Mouse (Mus musculus) lung, adult 2 months (tissue): ENCODE data around the gene Ankle2. TPM values are rescaled to one million over a fixed set of nuclear protein-coding genes. Genes with fewer than 3 reads are reported as not detected.
A peak's percentile ranks its signal among the peaks of the same experiment; 100 is the strongest.

Experiments
- DNase-seq: peaks from one replicate; pipeline ENCODE4 v3.0.0; 2022
- H3K4me1 ChIP-seq: fragments of 200-500 bp; 2 replicates; pipeline ENCODE4 v1.6.1; 2011; ENCODE audit warnings: low read length; ENCODE audit not compliant: control insufficient read depth, insufficient read depth
- H3K4me3 ChIP-seq: fragments of 200-500 bp; replicated peaks from 2 replicates; pipeline ENCODE3; 2011; ENCODE audit warnings: low read depth, mild to moderate bottlenecking, control low read depth, low read length; ENCODE audit errors: extremely low read depth
- CTCF ChIP-seq: fragments of 200-500 bp; IDR thresholded peaks from 2 replicates; pipeline ENCODE4 v1.5.1; 2011; ENCODE audit warnings: mild to moderate bottlenecking, low read length, control low read depth; ENCODE audit not compliant: insufficient read depth
- POLR2A ChIP-seq: fragments of 200-500 bp; IDR thresholded peaks from 2 replicates; pipeline ENCODE4 v1.6.1; 2011; ENCODE audit warnings: low read depth, mild to moderate bottlenecking, control low read depth, low read length, borderline replicate concordance; ENCODE audit errors: extremely low read depth
- WGBS: fragments of 180-500 bp; shearing (Covaris S2); methylation state at CpG from one replicate; pipeline ENCODE4 v1.1.7; 2018; 5-methylcytosine and 5-hydroxymethylcytosine counted together
- polyA plus RNA-seq: library from polyadenylated mRNA; depleted of rRNA; stranded (reverse); fragments of >200 nt; gene quantifications from 2 replicates; pipeline ENCODE4 v1.2.3, GENCODE M21; 2012

The Ankle2 gene
- polyA plus RNA-seq, 1 experiment = 10.2 TPM

- 56% methylated on average over 1 of the region's 1 CpGs for WGBS
- DNase-seq = no peak
- no peak overlapping the region for H3K4me3 ChIP-seq
- TF ChIP-seq CTCF = no peak
- no peak for TF ChIP-seq POLR2A
- H3K4me1 ChIP-seq = peaks cover 6% of the 10 kb centered on the region
These were observed 3.4 kb upstream of the Ankle2 start for GRCm38 (mm10) chr5:110227336-110227883.

GRCm38 (mm10) chr5:110230401-110230779 is 414 bp upstream of the Ankle2 start:
- no peak for DNase-seq
- WGBS = 6% methylated on average over 8 of the region's 8 CpGs
- TF ChIP-seq CTCF = no peak
- peaks cover 8% of the 10 kb centered on the region for H3K4me1 ChIP-seq
- peak overlapping the region; percentile 88 for H3K4me3 ChIP-seq

DNA sequence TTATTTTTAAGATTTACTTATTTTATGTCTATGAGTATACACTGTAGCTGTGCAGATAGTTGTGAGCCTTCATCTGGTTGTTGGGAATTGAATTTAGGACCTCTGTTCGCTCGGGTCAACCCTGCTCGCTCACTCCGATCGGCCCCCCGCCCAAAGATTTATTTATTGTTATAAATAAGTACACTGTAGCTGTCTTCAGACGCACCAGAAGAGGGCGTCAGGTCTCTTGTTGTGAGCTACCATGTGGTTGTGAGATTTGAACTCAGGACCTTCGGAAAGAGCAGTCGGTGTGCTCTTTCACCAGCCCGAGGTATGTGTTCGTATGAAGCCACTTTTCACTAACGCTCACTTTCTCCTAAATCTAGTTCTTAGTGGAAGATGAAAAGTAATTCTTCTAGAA is 834 bp downstream of the Ankle2 start:
- WGBS = 31% methylated on average over 13 of the region's 13 CpGs
- TF ChIP-seq POLR2A (no peak), CTCF (no peak)
- Histone ChIP-seq H3K4me3 (peak overlapping the region; percentile 3), H3K4me1 (peaks cover 8% of the 10 kb centered on the region)
- DNase-seq = no peak

DNA sequence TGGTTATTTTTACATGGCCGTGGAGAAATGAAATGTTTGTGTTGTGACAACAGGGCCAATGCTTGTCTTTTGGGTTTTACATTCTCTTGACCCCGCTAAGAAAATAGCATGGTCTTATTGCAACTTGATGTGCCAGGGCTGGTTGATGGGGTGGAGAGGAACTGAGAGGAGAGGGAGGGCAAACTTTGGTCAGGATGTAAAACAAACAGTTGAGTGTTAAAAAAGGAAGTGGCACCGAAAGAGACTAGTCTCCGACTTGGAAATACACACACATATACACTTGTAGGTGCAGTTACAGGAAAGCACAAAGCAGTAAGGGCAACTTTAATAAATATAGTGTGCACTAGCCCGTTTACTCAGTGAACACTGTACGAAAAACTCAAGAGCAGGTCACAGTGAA is 1.5 kb downstream of the Ankle2 start:
- WGBS = 41% methylated on average over 6 of the region's 6 CpGs
- Histone ChIP-seq H3K4me1 (peaks cover 8% of the 10 kb centered on the region), H3K4me3 (peak overlapping the region; percentile 5)
- TF ChIP-seq CTCF (no peak), POLR2A (no peak)
- no peak for DNase-seq

DNA sequence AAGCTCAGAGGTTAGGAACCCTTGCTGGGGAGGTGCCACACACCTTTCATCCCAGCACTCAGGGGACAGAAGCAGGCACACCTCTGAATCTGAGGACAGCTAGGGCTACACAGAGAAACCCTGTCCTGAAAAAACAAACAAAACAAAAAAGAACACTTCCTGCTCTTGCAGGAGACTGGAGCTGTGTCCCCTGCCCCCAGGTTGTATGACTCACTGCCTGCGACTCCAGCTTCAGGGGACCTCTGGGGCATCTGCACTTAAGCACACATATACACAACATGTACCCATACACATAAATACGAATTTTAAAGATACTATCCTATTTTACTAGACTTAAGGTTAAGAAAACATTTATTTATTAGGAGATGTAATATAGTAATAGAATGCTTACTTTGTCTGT is 13.3 kb downstream of the Ankle2 start:
- TF ChIP-seq POLR2A = no peak
- no peak for TF ChIP-seq CTCF
- Histone ChIP-seq H3K4me3 (no peak overlapping the region), H3K4me1 (no peaks in the 10 kb centered on the region)
- 74% methylated on average over 2 of the region's 2 CpGs for WGBS
- no peak for DNase-seq

DNA sequence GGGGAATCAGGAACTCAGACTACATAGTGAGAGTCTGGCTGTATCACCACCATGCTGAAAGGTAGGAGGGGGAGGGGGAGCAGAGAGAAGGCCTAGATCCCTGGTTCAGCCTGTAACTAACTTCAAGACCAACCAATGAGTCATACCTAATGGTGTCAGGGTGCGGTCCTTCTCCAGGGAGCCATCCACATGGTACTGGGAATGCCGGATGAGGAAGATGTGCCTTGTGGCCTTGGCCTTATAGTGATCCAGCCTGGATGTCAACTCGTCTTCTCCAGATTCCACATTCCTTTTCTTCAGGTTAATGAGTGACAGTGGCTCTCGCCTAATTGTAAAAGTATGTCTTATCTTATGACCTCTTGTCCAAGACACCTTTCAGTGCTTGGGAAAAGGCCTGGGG is 36.1 kb downstream of the Ankle2 start:
- Histone ChIP-seq H3K4me3 (no peak overlapping the region), H3K4me1 (peaks cover 4% of the 10 kb centered on the region)
- WGBS = 83% methylated on average over 4 of the region's 4 CpGs
- DNase-seq = no peak
- no peak for TF ChIP-seq POLR2A
- no peak for TF ChIP-seq CTCF

- DNase-seq = peak; percentile 83
These were observed 38.6 kb downstream of the Ankle2 start, which contains the start of gene Pgam5 for GRCm38 (mm10) chr5:110269141-110270101. Pgam5 (minus strand) TSS chr5:110269913.

GRCm38 (mm10) chr5:110270242-110270641 is 39.4 kb downstream of the Ankle2 start:
- no peak for DNase-seq
- WGBS = 91% methylated on average over 6 of the region's 6 CpGs
- no peak for TF ChIP-seq CTCF
- TF ChIP-seq POLR2A = no peak

More at GRCm38 (mm10) chr5:110269141-110270101, 38.6 kb downstream of the Ankle2 start, which contains the start of gene Pgam5:
- WGBS = under 1% methylated on average over 66 of the region's 66 CpGs
- H3K4me1 ChIP-seq = peaks cover 4% of the 10 kb centered on the region
- TF ChIP-seq POLR2A (peak; percentile 61; the same call in 1 of the 2 replicates), CTCF (peak; percentile 62)
- H3K4me3 ChIP-seq = peak within 1 kb of the TSS; percentile 86

DNA sequence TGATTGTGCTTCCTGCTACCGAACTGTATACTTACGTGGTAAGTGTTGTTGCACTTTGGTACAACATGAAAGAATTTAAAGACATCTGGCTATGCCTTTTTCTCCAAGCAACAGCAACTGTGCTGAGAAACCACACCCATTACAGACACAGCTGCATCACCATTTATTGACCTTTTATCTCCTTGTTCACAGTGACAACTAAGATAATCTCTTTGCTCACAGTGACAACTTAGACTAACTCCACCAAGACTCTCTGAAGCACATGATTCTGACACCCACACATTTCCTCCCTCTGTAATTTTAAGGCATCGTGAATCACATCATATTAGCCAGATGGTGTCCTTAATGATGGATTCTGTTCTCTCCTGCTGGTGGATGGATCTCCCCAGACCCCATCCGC is 43.3 kb downstream of the Ankle2 start:
- Histone ChIP-seq H3K4me1 (no peaks in the 10 kb centered on the region; the same call in 1 of the 2 replicates), H3K4me3 (no peak overlapping the region)
- DNase-seq = no peak
- WGBS = 72% methylated on average over 4 of the region's 4 CpGs
- TF ChIP-seq CTCF (no peak), POLR2A (no peak)

More at GRCm38 (mm10) chr5:110270242-110270641, 39.4 kb downstream of the Ankle2 start:
- H3K4me1 ChIP-seq = peaks cover 4% of the 10 kb centered on the region
- no peak overlapping the region for H3K4me3 ChIP-seq

GRCm38 (mm10) chr5:110274846-110275245 is 44.0 kb downstream of the Ankle2 start:
- no peak for DNase-seq
- no peaks in the 10 kb centered on the region; the same call in 1 of the 2 replicates for H3K4me1 ChIP-seq
- H3K4me3 ChIP-seq = no peak overlapping the region
- no peak for TF ChIP-seq CTCF
- TF ChIP-seq POLR2A = no peak
- 43% methylated on average over 2 of the region's 2 CpGs for WGBS
